Mouse (Mus musculus) liver, embryonic 15.5 days (tissue): Measurements from ENCODE around the gene Dusp10. TPM values are rescaled to one million over a fixed set of nuclear protein-coding genes. Genes with fewer than 3 reads are reported as not detected.

Source experiments
- ATAC-seq: fragments of 200-750 bp; cut with Nextera tagmentation; 2 replicates; pipeline ENCODE4 v1.8.0; 2017; ENCODE audit warnings: moderate number of reproducible peaks, mild to moderate bottlenecking, moderate library complexity; ENCODE audit not compliant: insufficient read depth
- H3K27ac ChIP-seq: fragments of 300-500 bp; sonication (generic); replicated peaks from 2 replicates; pipeline ENCODE4 v1.5.1; 2015; ENCODE audit warnings: mild to moderate bottlenecking, inconsistent platforms
- H3K27me3 ChIP-seq: fragments of 300-500 bp; sonication (generic); 2 replicates; pipeline ENCODE4 v1.6.1; 2015; ENCODE audit warnings: mild to moderate bottlenecking, inconsistent platforms
- H3K36me3 ChIP-seq: fragments of 300-500 bp; sonication (generic); replicated peaks from 2 replicates; pipeline ENCODE4 v1.6.1; 2015; ENCODE audit warnings: moderate library complexity, mild to moderate bottlenecking, inconsistent platforms
- H3K4me1 ChIP-seq: fragments of 300-500 bp; sonication (generic); replicated peaks from 2 replicates; pipeline ENCODE4 v1.6.1; 2015; ENCODE audit warnings: inconsistent platforms
- H3K4me2 ChIP-seq: fragments of 300-500 bp; sonication (generic); 2 replicates; pipeline ENCODE4 v1.6.1; 2015; ENCODE audit warnings: moderate library complexity, mild to moderate bottlenecking, inconsistent platforms
- H3K4me3 ChIP-seq: fragments of 300-500 bp; sonication (generic); replicated peaks from 2 replicates; pipeline ENCODE4 v1.5.1; 2015; ENCODE audit warnings: mild to moderate bottlenecking, inconsistent platforms
- H3K9ac ChIP-seq: fragments of 300-500 bp; sonication (generic); 2 replicates; pipeline ENCODE4 v1.6.1; 2015; ENCODE audit warnings: moderate library complexity, mild to moderate bottlenecking, inconsistent platforms
- H3K9me3 ChIP-seq: fragments of 300-500 bp; sonication (generic); replicated peaks from 2 replicates; pipeline ENCODE4 v1.6.1; 2016; ENCODE audit warnings: inconsistent platforms
- WGBS: fragments of 180-500 bp; shearing (Covaris S2); methylation state at CpG from one replicate; pipeline ENCODE4 v1.1.7; 2015; ENCODE audit warnings: mixed read lengths; ENCODE audit not compliant: insufficient replicate concordance; 5-methylcytosine and 5-hydroxymethylcytosine counted together
- polyA plus RNA-seq: library from polyadenylated mRNA; unstranded; fragments of >200 nt; fragmentation: Nextera tagmentation; extraction: Ambion mirVana; gene quantifications from 2 replicates; pipeline ENCODE4 v1.2.1, GENCODE M21; 2015

The Dusp10 gene
- polyA plus RNA-seq, 1 experiment from 2014 or later = 2.5 TPM

- peaks cover 7% of the 10 kb centered on the region for H3K4me1 ChIP-seq
- 0 out of 2 replicates have a peak, but pooled peaks have one; percentile 35 for ATAC-seq
- no peaks in the 10 kb centered on the region for H3K9me3 ChIP-seq
- no peaks in the 10 kb centered on the region for H3K27me3 ChIP-seq
- H3K4me3 ChIP-seq = no peak overlapping the region
- H3K4me2 ChIP-seq = no peak overlapping the region
- H3K27ac ChIP-seq = no peak overlapping the region
- H3K9ac ChIP-seq = no peak overlapping the region
- no peaks in the 10 kb centered on the region for H3K36me3 ChIP-seq
- 27% methylated on average over 9 of the region's 9 CpGs for WGBS
These were observed 29.6 kb downstream of the Dusp10 start for GRCm38 (mm10) chr1:184042745-184043144.

GRCm38 (mm10) chr1:184043391-184043790, 30.3 kb downstream of the Dusp10 start:
- H3K9ac ChIP-seq = no peak overlapping the region
- 68% methylated on average over 6 of the region's 6 CpGs for WGBS
- no peak overlapping the region for H3K4me2 ChIP-seq
- H3K36me3 ChIP-seq = no peaks in the 10 kb centered on the region
- no peaks in the 10 kb centered on the region for H3K27me3 ChIP-seq
- H3K27ac ChIP-seq = no peak overlapping the region
- ATAC-seq = no peak
- no peaks in the 10 kb centered on the region for H3K9me3 ChIP-seq
- H3K4me1 ChIP-seq = peaks cover 7% of the 10 kb centered on the region
- H3K4me3 ChIP-seq = no peak overlapping the region

GRCm38 (mm10) chr1:184046070-184046677, 33.1 kb downstream of the Dusp10 start:
- Histone ChIP-seq H3K9me3 (no peaks in the 10 kb centered on the region), H3K4me1 (peaks cover 7% of the 10 kb centered on the region), H3K27ac (no peak overlapping the region), H3K36me3 (no peaks in the 10 kb centered on the region), H3K4me3 (no peak overlapping the region), H3K27me3 (no peaks in the 10 kb centered on the region), H3K9ac (no peak overlapping the region), H3K4me2 (no peak overlapping the region)
- no peak for ATAC-seq
- WGBS = 57% methylated on average over 6 of the region's 6 CpGs

GRCm38 (mm10) chr1:184047818-184048217, 34.7 kb downstream of the Dusp10 start:
- H3K4me2 ChIP-seq = no peak overlapping the region
- H3K27me3 ChIP-seq = no peaks in the 10 kb centered on the region
- H3K9me3 ChIP-seq = no peaks in the 10 kb centered on the region
- no peak for ATAC-seq
- peaks cover 12% of the 10 kb centered on the region for H3K4me1 ChIP-seq
- H3K36me3 ChIP-seq = no peaks in the 10 kb centered on the region
- H3K9ac ChIP-seq = no peak overlapping the region
- H3K27ac ChIP-seq = no peak overlapping the region
- 58% methylated on average over 9 of the region's 9 CpGs for WGBS
- H3K4me3 ChIP-seq = no peak overlapping the region

DNA sequence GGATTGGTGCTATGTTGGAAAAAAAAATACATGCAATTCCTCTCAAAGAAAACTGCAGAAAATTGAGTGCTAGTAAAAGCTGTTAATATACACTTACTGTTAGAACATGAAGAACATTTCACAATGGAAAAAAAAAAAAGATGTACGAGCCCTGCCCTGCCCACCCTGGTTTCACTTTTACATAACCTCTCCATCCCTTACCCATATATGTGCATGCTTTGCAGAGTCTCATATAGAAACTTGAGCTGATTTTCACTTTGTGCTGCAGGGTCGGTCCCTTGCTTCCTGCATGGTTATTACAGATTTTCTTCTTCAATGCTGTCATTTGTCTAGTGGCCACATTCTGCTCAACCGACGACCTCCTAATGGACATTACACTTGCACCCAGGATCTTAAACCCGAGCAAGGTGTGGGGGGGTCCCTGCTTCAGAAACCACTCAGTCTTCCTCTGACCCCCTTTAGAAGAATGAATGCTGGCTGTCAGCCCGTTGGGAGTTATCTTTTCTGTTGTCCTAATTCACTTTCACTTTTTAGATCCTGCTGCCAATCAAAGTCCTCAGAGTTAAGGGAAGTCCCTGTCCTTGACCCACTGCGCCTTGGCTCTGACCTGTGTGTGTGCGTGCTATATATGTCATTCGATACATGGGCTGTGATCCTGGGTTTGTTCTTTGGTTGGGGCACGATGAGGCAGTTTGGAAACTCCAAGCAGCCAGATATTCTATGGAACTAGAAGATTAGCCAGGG, 35.7 kb downstream of the Dusp10 start:
- Histone ChIP-seq H3K9me3 (no peaks in the 10 kb centered on the region), H3K4me2 (peak overlapping the region; percentile 34; the same call in 1 of the 2 replicates), H3K27me3 (no peaks in the 10 kb centered on the region), H3K9ac (no peak overlapping the region), H3K4me3 (0 out of 2 replicates have a peak overlapping the region, but pooled peaks have one; percentile 7), H3K4me1 (peaks cover 13% of the 10 kb centered on the region; the same call in 1 of the 2 replicates), H3K27ac (no peak overlapping the region), H3K36me3 (no peaks in the 10 kb centered on the region)
- 43% methylated on average over 10 of the region's 10 CpGs for WGBS
- ATAC-seq = no peak

- ATAC-seq = no peak
- no peaks in the 10 kb centered on the region for H3K27me3 ChIP-seq
- H3K9me3 ChIP-seq = no peaks in the 10 kb centered on the region
- no peak overlapping the region for H3K9ac ChIP-seq
- H3K4me2 ChIP-seq = no peak overlapping the region
- 43% methylated on average over 1 of the region's 1 CpGs for WGBS
- H3K36me3 ChIP-seq = no peaks in the 10 kb centered on the region
- H3K4me3 ChIP-seq = no peak overlapping the region
- peaks cover 13% of the 10 kb centered on the region; the same call in 1 of the 2 replicates for H3K4me1 ChIP-seq
- no peak overlapping the region for H3K27ac ChIP-seq
These were observed 38.2 kb downstream of the Dusp10 start for GRCm38 (mm10) chr1:184051286-184051685.

- H3K36me3 ChIP-seq = no peaks in the 10 kb centered on the region
- H3K4me3 ChIP-seq = no peak overlapping the region
- no peaks in the 10 kb centered on the region for H3K9me3 ChIP-seq
- WGBS = 49% methylated on average over 6 of the region's 6 CpGs
- no peak overlapping the region for H3K27ac ChIP-seq
- H3K4me1 ChIP-seq = peaks cover 13% of the 10 kb centered on the region; the same call in 1 of the 2 replicates
- H3K27me3 ChIP-seq = no peaks in the 10 kb centered on the region
- no peak overlapping the region for H3K4me2 ChIP-seq
- ATAC-seq = peak; percentile 20; the same call in 1 of the 2 replicates
- H3K9ac ChIP-seq = no peak overlapping the region
These were observed 38.7 kb downstream of the Dusp10 start for GRCm38 (mm10) chr1:184051824-184052223.

DNA sequence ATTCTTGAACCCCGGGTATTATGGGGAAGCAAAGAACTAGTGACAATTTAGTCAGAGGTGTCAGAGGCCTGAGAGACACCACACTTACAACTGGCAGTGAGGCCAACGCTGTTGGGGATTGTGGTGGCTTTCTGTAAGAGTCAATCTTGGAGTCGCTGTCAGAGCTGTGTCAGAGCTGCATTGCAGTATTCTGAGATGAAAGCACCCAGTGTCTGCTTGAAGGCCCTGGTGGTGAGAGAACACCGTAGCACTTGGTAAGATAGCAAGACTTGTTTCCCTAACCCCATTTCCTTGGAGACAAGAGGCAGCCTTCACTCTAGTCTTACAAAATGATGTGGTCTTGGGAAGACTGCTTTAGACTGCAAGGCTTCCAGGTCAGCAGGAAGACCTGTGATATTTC, 39.2 kb downstream of the Dusp10 start:
- Histone ChIP-seq H3K9me3 (no peaks in the 10 kb centered on the region), H3K36me3 (no peaks in the 10 kb centered on the region), H3K4me3 (no peak overlapping the region), H3K4me2 (no peak overlapping the region), H3K4me1 (peaks cover 13% of the 10 kb centered on the region; the same call in 1 of the 2 replicates), H3K27ac (no peak overlapping the region), H3K27me3 (no peaks in the 10 kb centered on the region), H3K9ac (no peak overlapping the region)
- 56% methylated on average over 4 of the region's 4 CpGs for WGBS
- ATAC-seq = no peak

GRCm38 (mm10) chr1:184053141-184053540, 40.0 kb downstream of the Dusp10 start:
- Histone ChIP-seq H3K9ac (no peak overlapping the region), H3K4me3 (no peak overlapping the region), H3K36me3 (no peaks in the 10 kb centered on the region), H3K9me3 (no peaks in the 10 kb centered on the region), H3K27me3 (no peaks in the 10 kb centered on the region), H3K4me1 (peaks cover 13% of the 10 kb centered on the region; the same call in 1 of the 2 replicates), H3K27ac (0 out of 2 replicates have a peak overlapping the region, but pooled peaks have one; percentile 4), H3K4me2 (no peak overlapping the region)
- no peak for ATAC-seq
- 52% methylated on average over 4 of the region's 4 CpGs for whole genome bisulfite sequencing

GRCm38 (mm10) chr1:184053711-184054110, 40.6 kb downstream of the Dusp10 start:
- H3K4me2 ChIP-seq = no peak overlapping the region
- ATAC-seq = no peak
- no peak overlapping the region for H3K27ac ChIP-seq
- peaks cover 13% of the 10 kb centered on the region; the same call in 1 of the 2 replicates for H3K4me1 ChIP-seq
- H3K4me3 ChIP-seq = no peak overlapping the region
- H3K27me3 ChIP-seq = no peaks in the 10 kb centered on the region
- no peaks in the 10 kb centered on the region for H3K9me3 ChIP-seq
- H3K9ac ChIP-seq = no peak overlapping the region
- H3K36me3 ChIP-seq = no peaks in the 10 kb centered on the region
- 73% methylated on average over 4 of the region's 4 CpGs for WGBS

DNA sequence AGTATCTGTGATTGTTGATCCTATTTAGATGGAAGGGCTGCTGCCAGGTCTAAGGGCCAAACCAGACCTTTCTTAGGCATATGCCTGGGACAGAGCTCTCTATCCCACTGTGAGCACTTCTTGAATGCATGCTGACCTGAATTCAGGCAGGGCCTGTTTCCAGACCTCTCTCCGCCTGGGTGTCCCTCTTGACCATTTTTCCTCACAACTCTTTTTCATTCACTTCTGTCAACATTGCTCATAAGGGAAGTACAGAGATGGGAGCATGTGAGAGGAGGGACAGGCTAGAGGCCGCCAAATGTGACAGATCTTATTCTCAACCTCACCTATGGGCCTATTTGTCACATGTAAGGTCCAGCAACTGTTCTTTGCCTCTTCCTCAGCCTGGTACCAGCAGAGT, 41.1 kb downstream of the Dusp10 start:
- Histone ChIP-seq H3K4me1 (peaks cover 13% of the 10 kb centered on the region; the same call in 1 of the 2 replicates), H3K4me2 (no peak overlapping the region), H3K9ac (no peak overlapping the region), H3K27ac (no peak overlapping the region), H3K36me3 (no peaks in the 10 kb centered on the region), H3K9me3 (no peaks in the 10 kb centered on the region), H3K27me3 (no peaks in the 10 kb centered on the region), H3K4me3 (no peak overlapping the region)
- ATAC-seq = no peak
- WGBS = 71% methylated on average over 2 of the region's 2 CpGs
